Mouse (Mus musculus): ENCODE results near the gene Prpf40b. TPM values are rescaled to one million over a fixed set of nuclear protein-coding genes. Genes with fewer than 3 reads are reported as not detected.

Gene Prpf40b
- total RNA-seq, 2 experiments from 2014 or later: 18.2 to 19.4 TPM

GRCm38 (mm10) chr15:99332921-99333675 is 38.2 kb downstream of the Prpf40b start:
- peak; percentile 87 to 96 for DNase-seq

GRCm38 (mm10) chr15:99333676-99334065 is 38.8 kb downstream of the Prpf40b start:
- peak; percentile 59 to 76 for DNase-seq

GRCm38 (mm10) chr15:99334500-99334899 is 39.6 kb downstream of the Prpf40b start:
- DNase-seq: peak in 1 of 2 experiments; percentile 31

- DNase-seq: peak in 1 of 2 experiments; percentile 20
Observed at GRCm38 (mm10) chr15:99335801-99336320, 41.0 kb downstream of the Prpf40b start.

- DNase-seq: no peak
Observed at GRCm38 (mm10) chr15:99338916-99339315, 44.0 kb downstream of the Prpf40b start.

GRCm38 (mm10) chr15:99339669-99340068 is 44.8 kb downstream of the Prpf40b start:
- no peak for DNase-seq

- DNase-seq: no peak
Observed at GRCm38 (mm10) chr15:99341102-99341501, 46.2 kb downstream of the Prpf40b start.

- no peak for DNase-seq
Observed at GRCm38 (mm10) chr15:99342194-99342981, 47.5 kb downstream of the Prpf40b start.

GRCm38 (mm10) chr15:99343414-99344147 is 48.7 kb downstream of the Prpf40b start:
- peak; percentile 74 to 89 for DNase-seq

- peak; percentile 66 to 85 for DNase-seq
Observed at GRCm38 (mm10) chr15:99344148-99344870, 49.4 kb downstream of the Prpf40b start.

GRCm38 (mm10) chr15:99344961-99345360 is 50.1 kb downstream of the Prpf40b start:
- no peak for DNase-seq

GRCm38 (mm10) chr15:99351610-99352009 is 56.7 kb downstream of the Prpf40b start:
- no peak for DNase-seq

- DNase-seq: no peak
Observed at GRCm38 (mm10) chr15:99352306-99352705, 57.4 kb downstream of the Prpf40b start.

GRCm38 (mm10) chr15:99355660-99356059 is 60.8 kb downstream of the Prpf40b start:
- no peak for DNase-seq

GRCm38 (mm10) chr15:99356462-99356861 is 61.6 kb downstream of the Prpf40b start:
- no peak for DNase-seq

GRCm38 (mm10) chr15:99358952-99359351 is 64.1 kb downstream of the Prpf40b start:
- DNase-seq: no peak

- no peak for DNase-seq
Observed at GRCm38 (mm10) chr15:99364022-99364530, 69.2 kb downstream of the Prpf40b start.

GRCm38 (mm10) chr15:99364921-99365320 is 70.0 kb downstream of the Prpf40b start:
- no peak for DNase-seq
